Mouse (Mus musculus) erythroblast, adult 5-6 weeks (primary cell): ENCODE data around the gene Plxna4. TPM values are rescaled to one million over a fixed set of nuclear protein-coding genes. Genes with fewer than 3 reads are reported as not detected.

ENCODE experiments used
- ATAC-seq: replicated peaks from 2 replicates; pipeline ENCODE4 v1.8.0; 2016; ENCODE audit warnings: moderate number of reproducible peaks, mild to moderate bottlenecking, moderate TSS enrichment, inconsistent platforms; ENCODE audit not compliant: poor library complexity, low FRiP score, severe bottlenecking
- total RNA-seq, 2 experiments: library from RNA; stranded (forward) in 1 of 2; stranded (reverse) in 1 of 2; fragments of 150-400 nt in 1 of 2; fragments of 200-764, 138-1000 nt in 1 of 2; gene quantifications; 2 replicates each; pipeline versions ENCODE4 v1.2.3 to v1.2.4; 2015 to 2017; ENCODE audit warnings: low replicate concordance in 2 of 2

The Plxna4 gene
- total RNA-seq (2015; ENCODE audit: low replicate concordance) (not detected in 2 replicates), total RNA-seq (2017; ENCODE audit: low replicate concordance) (0.09 TPM in 1 of 2 replicates, not detected in the other)

DNA sequence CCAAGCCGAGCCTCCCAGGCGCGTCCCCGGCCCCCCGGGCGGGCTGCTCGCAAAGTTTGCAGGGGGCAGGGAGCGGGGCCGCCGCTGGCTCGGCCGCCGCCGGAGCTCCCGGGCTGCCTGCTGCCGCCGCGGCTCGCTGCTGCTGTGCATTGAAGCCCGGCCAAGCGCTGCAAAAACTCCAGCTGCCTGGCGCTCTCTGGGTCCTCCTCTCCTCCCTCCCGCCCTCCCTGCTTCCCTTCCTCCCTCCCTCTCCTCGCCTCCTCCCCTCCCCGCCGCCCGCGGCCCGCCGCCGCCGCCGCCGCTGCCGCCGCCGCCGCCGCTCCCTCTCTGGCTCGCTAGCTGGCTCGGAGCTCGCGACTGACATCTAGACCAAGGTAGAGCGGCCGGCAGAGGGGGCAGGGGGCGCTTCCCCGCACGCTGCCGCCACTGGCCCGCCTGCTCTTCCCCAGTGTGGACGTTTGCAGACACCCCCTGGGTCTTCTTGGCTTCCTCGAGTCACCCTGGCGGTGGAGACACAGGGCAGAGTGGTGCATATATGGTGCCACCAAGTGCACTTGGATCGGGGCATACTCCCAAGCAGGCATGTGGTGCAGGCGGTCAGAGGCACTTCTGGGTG, at the start of gene Plxna4:
Gene Plxna4, minus strand, starts transcription at position 137 of the 616 bp plus-strand sequence.
- no peak for ATAC-seq

GRCm38 (mm10) chr6:32637568-32638183, 49.7 kb upstream of the Plxna4 start:
- ATAC-seq = no peak

- no peak for ATAC-seq
Observed at GRCm38 (mm10) chr6:32610712-32611111, 22.7 kb upstream of the Plxna4 start.

- no peak for ATAC-seq
Observed at GRCm38 (mm10) chr6:32606787-32607186, 18.8 kb upstream of the Plxna4 start.

GRCm38 (mm10) chr6:32605581-32605980, 17.6 kb upstream of the Plxna4 start:
- no peak for ATAC-seq

GRCm38 (mm10) chr6:32604901-32605300, 16.9 kb upstream of the Plxna4 start:
- no peak for ATAC-seq

- ATAC-seq = no peak
Observed at GRCm38 (mm10) chr6:32602130-32602529, 14.1 kb upstream of the Plxna4 start.

- no peak for ATAC-seq
Observed at GRCm38 (mm10) chr6:32601306-32601705, 13.3 kb upstream of the Plxna4 start.

GRCm38 (mm10) chr6:32595591-32595990, 7.6 kb upstream of the Plxna4 start:
- no peak for ATAC-seq

GRCm38 (mm10) chr6:32590979-32591758, 3.2 kb upstream of the Plxna4 start:
- no peak for ATAC-seq

- no peak for ATAC-seq
Observed at GRCm38 (mm10) chr6:32589632-32590031, 1.6 kb upstream of the Plxna4 start.

DNA sequence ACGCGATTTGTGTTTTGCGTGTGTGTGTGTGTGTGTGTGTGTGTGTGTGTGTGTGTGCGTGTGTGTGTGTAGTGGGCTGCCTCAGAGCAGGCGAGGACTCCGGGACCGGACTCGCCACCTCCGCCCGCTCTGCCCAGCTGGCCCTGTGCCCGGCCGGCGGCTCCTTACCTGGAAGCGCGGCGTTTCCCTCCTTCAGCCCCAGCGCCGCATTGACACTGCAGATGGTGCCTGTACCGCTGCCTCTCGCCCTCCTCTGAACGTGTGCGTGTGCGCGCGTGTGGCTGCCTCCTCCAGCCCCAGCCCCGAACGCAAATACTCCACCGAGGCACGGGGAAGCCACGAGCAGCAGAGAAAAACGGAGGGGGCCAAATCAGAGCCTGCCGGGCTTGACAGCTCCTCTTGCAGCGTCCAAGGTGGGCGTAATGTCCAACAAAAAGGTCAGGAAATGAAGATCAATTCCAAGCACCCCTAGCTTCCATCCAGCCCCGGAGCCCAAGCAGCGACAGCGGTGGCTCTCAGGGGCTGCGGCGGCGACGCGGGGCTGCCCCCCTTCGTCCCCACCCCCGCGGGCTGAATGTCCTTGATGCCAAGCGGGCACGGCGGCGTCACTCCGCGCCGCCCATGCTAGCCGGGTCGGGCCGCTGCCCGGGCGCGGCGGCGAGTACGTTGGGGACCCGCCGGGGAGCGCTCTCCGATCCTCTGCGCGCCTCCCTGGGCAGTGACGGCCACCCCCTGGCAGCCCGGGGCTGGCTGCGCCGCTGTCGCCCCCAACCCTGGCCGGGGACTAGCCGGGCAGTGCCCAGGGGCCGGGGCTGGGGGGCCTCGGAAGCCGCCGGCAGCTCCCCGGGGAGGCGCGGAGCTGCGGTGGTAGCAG, 619 bp downstream of the Plxna4 start:
- ATAC-seq = no peak

GRCm38 (mm10) chr6:32586821-32587135, 1.2 kb downstream of the Plxna4 start:
- ATAC-seq = no peak

DNA sequence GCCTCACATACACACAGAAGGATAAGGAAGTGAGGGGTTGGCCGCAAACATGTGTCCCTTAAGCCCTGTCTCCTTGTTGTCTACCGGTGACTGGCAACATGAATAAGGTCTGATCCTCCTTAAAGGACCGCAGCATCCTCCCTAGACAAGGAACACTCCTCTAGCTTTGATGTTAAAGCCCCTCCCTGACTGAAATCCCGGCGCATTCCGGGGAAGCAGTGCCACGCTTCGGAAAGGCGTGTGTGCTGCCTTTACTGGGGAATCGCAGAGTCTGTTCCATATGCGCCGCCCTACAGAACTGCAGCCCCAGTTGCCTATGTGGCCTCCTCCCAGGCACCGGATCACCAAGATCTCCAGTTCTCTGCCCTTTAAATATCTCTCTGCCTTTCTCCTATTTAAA, 1.6 kb downstream of the Plxna4 start:
- ATAC-seq = no peak

DNA sequence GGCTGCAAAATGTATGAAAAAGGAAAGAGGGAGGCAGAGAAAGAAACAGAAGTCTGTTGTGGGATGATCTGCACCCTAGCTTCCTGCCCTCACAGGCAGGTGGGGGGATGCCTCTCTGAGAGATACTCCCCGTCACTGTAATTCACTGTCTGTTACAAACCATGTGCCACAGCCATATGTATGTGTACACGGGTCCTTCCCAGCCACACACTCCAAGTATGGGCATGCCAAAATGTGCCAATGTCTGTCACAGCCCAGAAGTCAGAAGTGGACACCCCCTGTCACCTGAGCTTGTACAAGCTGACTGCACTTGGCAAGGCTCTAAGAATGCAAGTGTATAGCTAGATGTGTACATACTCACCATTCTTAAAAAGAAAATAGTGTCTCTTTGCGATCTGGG, 2.8 kb downstream of the Plxna4 start:
- no peak for ATAC-seq

DNA sequence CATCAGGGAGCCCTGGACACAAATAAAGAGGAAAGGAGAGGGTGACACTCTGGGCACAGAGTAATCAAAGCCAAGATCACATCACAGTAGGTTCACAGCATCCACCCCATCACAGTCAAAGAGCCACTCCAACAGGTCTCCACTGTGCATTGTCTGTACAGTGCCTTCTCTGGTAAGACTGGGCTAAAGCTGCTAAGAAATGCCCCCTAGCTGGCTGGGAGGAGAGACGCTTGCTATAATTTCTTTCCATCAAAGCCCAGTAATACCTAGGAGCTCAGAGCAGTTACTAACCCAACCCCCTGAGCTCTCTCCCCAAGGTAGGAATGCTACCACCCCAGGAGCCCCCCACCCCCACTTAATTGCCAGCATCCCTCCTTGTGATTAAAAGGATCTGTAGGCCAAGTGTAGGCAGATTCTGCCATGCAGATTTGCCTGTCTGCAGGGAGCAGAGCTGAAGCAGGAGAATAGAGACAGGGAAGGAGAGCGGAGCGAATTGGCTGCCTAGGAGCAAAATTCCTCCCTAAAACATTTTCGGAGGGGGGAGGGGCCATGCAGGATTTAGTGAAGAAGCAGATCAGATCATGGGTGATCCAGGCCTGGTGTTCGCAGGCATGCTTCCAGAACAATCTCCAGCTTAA, 3.6 kb downstream of the Plxna4 start:
- no peak for ATAC-seq

- no peak for ATAC-seq
Observed at GRCm38 (mm10) chr6:32583582-32583981, 4.4 kb downstream of the Plxna4 start.

DNA sequence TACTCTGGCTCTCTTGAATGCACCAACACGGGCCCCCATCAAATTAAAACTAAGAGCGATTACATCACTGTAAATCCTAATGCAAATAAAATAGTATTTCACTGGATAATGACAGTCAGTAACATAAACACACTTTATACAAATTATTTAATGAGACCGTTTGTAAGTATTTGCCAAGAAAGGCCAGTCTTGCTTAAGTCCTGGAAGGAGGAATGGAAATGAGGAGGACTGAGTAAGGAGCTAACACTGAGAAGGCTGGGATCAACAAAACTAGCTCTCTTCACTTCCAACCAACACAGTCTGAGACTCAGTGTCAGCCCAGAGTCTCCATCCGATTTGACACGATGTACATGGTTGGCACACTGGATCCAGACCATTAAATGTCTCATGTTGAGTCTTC, 16.5 kb downstream of the Plxna4 start:
- ATAC-seq = no peak

- no peak for ATAC-seq
Observed at GRCm38 (mm10) chr6:32570445-32570844, 17.5 kb downstream of the Plxna4 start.

DNA sequence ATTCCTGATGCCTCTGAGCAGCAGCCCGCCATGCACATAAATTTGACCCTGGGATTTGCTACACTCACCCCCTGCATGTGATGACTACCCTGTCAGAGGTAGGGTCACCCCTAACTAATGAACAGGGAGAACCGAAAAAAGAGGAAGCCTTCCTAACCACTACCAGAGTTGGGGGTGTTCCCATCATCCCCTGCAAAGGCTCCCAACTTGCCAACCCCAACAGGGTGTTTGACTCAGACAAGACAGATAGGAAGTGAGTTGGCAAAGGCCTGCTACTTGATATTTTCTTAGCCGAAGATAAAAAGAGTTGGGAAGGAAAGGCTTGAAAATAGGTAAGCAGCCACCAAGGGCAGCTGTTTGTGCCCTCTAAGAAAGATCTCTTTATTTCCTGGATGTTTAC, 18.1 kb downstream of the Plxna4 start:
- no peak for ATAC-seq
